Mouse (Mus musculus) midbrain, embryonic 15.5 days (tissue): ENCODE results near the gene Adh6a. TPM values are rescaled to one million over a fixed set of nuclear protein-coding genes. Genes with fewer than 3 reads are reported as not detected.

Source experiments
- ATAC-seq: fragments of 200-750 bp; cut with Nextera tagmentation; replicated peaks from 2 replicates; pipeline ENCODE4 v1.8.0; 2017; ENCODE audit warnings: moderate TSS enrichment
- H3K27ac ChIP-seq: fragments of 300-500 bp; sonication (generic); 2 replicates; pipeline ENCODE4 v1.5.1; 2015; ENCODE audit warnings: mild to moderate bottlenecking, inconsistent platforms
- H3K27me3 ChIP-seq: fragments of 300-500 bp; sonication (generic); replicated peaks from 2 replicates; pipeline ENCODE4 v1.6.1; 2015; ENCODE audit warnings: inconsistent platforms
- H3K36me3 ChIP-seq: fragments of 300-500 bp; sonication (generic); replicated peaks from 2 replicates; pipeline ENCODE4 v1.6.1; 2015; ENCODE audit warnings: inconsistent platforms
- H3K4me1 ChIP-seq: fragments of 300-500 bp; sonication (generic); 2 replicates; pipeline ENCODE4 v1.6.1; 2015; ENCODE audit warnings: inconsistent platforms
- H3K4me2 ChIP-seq: fragments of 300-500 bp; sonication (generic); 2 replicates; pipeline ENCODE4 v1.6.1; 2015; ENCODE audit warnings: inconsistent platforms, mild to moderate bottlenecking, moderate library complexity
- H3K4me3 ChIP-seq: fragments of 300-500 bp; sonication (generic); 2 replicates; pipeline ENCODE4 v1.5.1; 2015; ENCODE audit warnings: mild to moderate bottlenecking, inconsistent platforms
- H3K9ac ChIP-seq: fragments of 300-500 bp; sonication (generic); 2 replicates; pipeline ENCODE4 v1.6.1; 2015; ENCODE audit warnings: mild to moderate bottlenecking, inconsistent platforms
- H3K9me3 ChIP-seq: fragments of 300-500 bp; sonication (generic); 2 replicates; pipeline ENCODE4 v1.6.1; 2016; ENCODE audit warnings: inconsistent platforms
- WGBS: fragments of 180-500 bp; shearing (Covaris S2); methylation state at CpG from one replicate; pipeline ENCODE4 v1.1.7; 2015; ENCODE audit warnings: mixed read lengths; 5-methylcytosine and 5-hydroxymethylcytosine counted together
- polyA plus RNA-seq: library from polyadenylated mRNA; unstranded; fragments of >200 nt; fragmentation: Nextera tagmentation; extraction: Ambion mirVana; gene quantifications from 2 replicates; pipeline ENCODE4 v1.2.1, GENCODE M21; 2015

The Adh6a gene
- polyA plus RNA-seq, 1 experiment from 2014 or later: not detected

DNA sequence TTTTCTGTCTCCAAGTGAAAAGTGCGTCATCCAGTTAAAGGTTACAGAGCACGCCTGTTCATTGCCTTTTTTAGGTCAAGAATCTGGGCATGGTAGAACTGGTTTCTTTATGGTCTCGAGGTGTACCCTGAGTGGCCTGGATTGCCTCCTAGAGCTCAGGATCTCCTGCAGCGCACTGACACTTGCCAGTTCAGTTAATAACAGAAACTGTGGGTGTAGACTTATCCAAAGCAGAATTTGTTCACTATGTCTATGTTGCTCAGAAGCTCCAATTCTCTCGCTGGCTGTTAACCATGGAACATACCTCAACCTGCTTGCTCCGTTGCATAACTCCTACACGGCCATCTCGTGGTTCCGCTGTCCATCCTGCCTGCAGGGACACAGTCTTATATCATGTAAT, 13.0 kb upstream of the Adh6a start:
- no peak overlapping the region for H3K4me3 ChIP-seq
- 92% methylated on average over 9 of the region's 9 CpGs for WGBS
- H3K27me3 ChIP-seq: no peaks in the 10 kb centered on the region
- no peak for ATAC-seq
- H3K9me3 ChIP-seq: 0 out of 2 replicates have a peak, but pooled peaks cover 4% of the 10 kb centered on the region
- H3K27ac ChIP-seq: no peak overlapping the region
- no peaks in the 10 kb centered on the region for H3K36me3 ChIP-seq
- no peak overlapping the region for H3K9ac ChIP-seq
- no peaks in the 10 kb centered on the region for H3K4me1 ChIP-seq
- no peak overlapping the region for H3K4me2 ChIP-seq

DNA sequence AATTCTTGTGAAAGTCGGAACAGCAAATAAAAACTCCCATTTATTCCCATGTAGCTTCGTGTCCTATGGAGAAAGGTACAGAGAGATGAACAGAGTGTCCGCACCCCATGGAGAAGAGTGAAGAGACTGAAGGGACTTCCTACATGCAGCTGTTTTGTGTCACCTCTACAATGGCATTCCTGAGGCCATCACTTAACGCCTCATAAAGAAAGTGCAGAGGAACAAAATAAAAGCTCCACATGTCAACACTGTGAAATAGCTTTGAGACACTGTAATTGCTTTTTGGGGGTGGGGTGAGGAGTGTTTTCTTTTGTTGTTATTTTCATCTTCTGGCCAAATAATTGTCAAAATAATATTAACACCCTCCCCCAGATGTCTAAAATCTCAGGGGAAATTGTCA, 10.4 kb upstream of the Adh6a start:
- H3K4me2 ChIP-seq: no peak overlapping the region
- H3K9me3 ChIP-seq: 0 out of 2 replicates have a peak, but pooled peaks cover 3% of the 10 kb centered on the region
- H3K36me3 ChIP-seq: no peaks in the 10 kb centered on the region
- no peak overlapping the region for H3K4me3 ChIP-seq
- 65% methylated on average over 4 of the region's 4 CpGs for WGBS
- H3K27me3 ChIP-seq: no peaks in the 10 kb centered on the region
- H3K4me1 ChIP-seq: peaks cover 10% of the 10 kb centered on the region; the same call in 1 of the 2 replicates
- no peak overlapping the region for H3K9ac ChIP-seq
- no peak overlapping the region for H3K27ac ChIP-seq
- ATAC-seq: no peak

DNA sequence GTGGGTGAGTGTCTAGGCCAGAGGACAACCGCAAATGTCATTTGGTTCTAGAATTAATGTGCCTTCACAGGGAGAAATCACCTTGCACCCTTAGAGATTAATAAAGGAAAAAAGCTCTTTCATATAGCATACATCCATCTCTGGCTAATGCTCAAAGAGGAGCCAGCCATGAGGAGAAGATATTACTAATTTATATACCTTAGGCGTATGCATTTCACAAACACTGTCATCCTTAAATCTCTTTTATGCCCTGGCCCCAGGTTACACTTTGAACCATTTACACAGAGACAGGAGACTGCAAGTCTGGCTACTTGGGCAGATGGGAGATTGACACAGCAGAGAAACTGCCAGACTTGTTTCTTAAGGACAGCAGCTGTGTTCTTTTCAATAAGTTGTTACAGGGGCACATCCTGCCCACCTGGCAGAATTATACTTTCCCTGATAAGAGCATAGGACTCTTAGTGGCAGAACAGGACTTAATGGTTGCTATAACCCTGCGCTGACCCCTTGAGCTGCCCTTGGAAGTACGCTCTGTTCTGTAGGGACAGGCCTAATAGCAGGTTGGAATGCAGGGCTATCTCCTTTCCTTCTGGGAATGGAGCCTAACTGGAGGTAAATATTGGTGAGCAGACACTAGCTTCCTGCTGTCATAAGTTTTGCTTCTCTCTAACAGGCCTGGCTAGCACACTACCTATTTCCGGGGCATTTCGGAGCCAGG, 9.2 kb upstream of the Adh6a start:
- no peaks in the 10 kb centered on the region for H3K36me3 ChIP-seq
- 0 out of 2 replicates have a peak, but pooled peaks have one; percentile 26 for ATAC-seq
- H3K27me3 ChIP-seq: no peaks in the 10 kb centered on the region
- WGBS: 87% methylated on average over 6 of the region's 6 CpGs
- no peaks in the 10 kb centered on the region for H3K9me3 ChIP-seq
- H3K9ac ChIP-seq: no peak overlapping the region
- H3K4me2 ChIP-seq: no peak overlapping the region
- H3K4me3 ChIP-seq: no peak overlapping the region
- no peak overlapping the region for H3K27ac ChIP-seq
- peaks cover 10% of the 10 kb centered on the region; the same call in 1 of the 2 replicates for H3K4me1 ChIP-seq

DNA sequence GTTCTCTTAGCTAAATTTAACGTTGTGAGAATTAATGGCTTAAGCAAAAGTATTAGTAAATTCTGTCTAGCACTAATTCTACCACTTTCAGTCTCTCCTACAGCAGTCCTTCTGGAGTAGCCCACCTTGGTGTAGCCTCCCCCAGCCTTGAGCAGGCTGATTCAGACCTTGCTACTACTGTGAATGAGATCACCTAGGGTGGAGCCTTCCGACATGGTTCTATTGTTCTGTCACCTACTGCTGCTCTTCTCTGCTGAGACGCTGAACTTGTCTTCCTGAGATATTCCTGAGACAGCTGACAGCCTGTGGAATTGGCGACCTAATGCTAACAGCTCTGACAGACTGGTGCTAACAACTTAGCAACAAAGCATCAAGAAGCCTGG, 8.6 kb upstream of the Adh6a start:
- H3K36me3 ChIP-seq: no peaks in the 10 kb centered on the region
- no peak overlapping the region for H3K4me3 ChIP-seq
- ATAC-seq: no peak
- H3K4me2 ChIP-seq: no peak overlapping the region
- 58% methylated on average over 4 of the region's 4 CpGs for WGBS
- no peak overlapping the region for H3K27ac ChIP-seq
- no peaks in the 10 kb centered on the region for H3K27me3 ChIP-seq
- H3K9ac ChIP-seq: no peak overlapping the region
- H3K4me1 ChIP-seq: peaks cover 10% of the 10 kb centered on the region; the same call in 1 of the 2 replicates
- H3K9me3 ChIP-seq: no peaks in the 10 kb centered on the region

DNA sequence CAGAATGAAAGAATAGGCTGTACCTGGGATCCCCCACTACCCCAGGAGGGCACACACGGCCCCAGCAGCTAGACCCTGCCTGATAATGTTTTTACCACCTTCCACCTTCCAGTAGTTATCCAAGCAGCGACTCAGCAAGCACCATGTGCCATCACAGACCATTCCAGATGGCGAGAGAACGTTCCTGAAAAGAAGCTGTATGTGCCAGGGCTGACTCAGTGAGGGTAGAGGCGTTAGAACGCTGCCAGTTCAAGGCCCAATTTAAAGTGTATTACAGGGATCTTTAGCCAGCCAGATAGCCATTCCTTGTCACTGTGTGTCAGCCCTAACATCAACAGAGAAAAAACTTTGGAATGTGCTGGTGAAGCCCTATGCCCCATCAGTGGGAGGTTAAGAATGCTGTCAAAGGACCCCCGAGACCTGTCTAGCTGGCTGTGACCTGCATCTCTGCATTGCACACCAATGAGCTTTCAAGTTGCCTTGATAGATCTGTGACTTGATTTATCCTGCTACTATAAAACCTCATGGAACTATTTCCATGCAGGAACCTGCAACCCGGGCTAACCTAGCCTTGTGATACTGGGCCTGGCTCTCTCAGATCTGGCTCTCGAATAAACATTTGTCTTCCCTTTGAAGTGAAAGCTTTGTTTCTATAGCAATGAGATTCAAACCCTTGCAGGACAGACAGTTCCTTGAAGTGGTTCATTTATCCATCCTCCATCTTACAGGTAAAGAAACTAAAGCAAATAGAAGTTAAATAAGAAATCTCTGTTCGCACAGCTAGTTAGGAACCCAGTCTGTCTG, 7.4 kb upstream of the Adh6a start:
- Histone ChIP-seq H3K27ac (0 out of 2 replicates have a peak overlapping the region, but pooled peaks have one; percentile 34), H3K27me3 (no peaks in the 10 kb centered on the region), H3K9me3 (no peaks in the 10 kb centered on the region), H3K36me3 (no peaks in the 10 kb centered on the region), H3K4me1 (peaks cover 10% of the 10 kb centered on the region; the same call in 1 of the 2 replicates), H3K9ac (no peak overlapping the region), H3K4me3 (no peak overlapping the region), H3K4me2 (no peak overlapping the region)
- 76% methylated on average over 10 of the region's 10 CpGs for WGBS
- ATAC-seq: no peak

DNA sequence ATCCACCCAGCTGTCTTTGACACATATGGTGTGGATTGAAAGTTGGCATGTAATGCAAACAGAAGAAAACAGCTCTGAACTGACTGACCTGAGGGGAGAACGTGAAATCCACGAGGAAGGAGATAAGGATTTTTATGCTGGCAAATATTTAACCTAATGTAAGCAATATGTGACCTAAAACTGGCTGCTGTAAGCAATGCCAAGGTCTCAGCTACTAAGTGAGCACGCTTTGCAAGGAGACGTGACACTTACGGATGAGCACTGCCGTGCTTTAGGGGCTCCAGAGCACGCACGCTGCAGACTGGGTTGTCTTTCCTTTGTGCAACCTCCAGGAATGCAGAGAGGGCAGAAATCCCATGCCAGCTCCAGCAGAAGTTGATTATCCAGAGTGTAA, 6.8 kb upstream of the Adh6a start:
- H3K9me3 ChIP-seq: no peaks in the 10 kb centered on the region
- ATAC-seq: peak; percentile 73
- no peak overlapping the region for H3K4me3 ChIP-seq
- H3K27me3 ChIP-seq: no peaks in the 10 kb centered on the region
- no peak overlapping the region for H3K9ac ChIP-seq
- H3K4me2 ChIP-seq: 0 out of 2 replicates have a peak overlapping the region, but pooled peaks have one; percentile 9
- 43% methylated on average over 8 of the region's 8 CpGs for WGBS
- H3K36me3 ChIP-seq: no peaks in the 10 kb centered on the region
- H3K27ac ChIP-seq: 0 out of 2 replicates have a peak overlapping the region, but pooled peaks have one; percentile 34
- H3K4me1 ChIP-seq: peaks cover 10% of the 10 kb centered on the region; the same call in 1 of the 2 replicates

GRCm38 (mm10) chr3:138309910-138310309, 3.2 kb upstream of the Adh6a start:
- 93% methylated on average over 8 of the region's 8 CpGs for WGBS
- no peaks in the 10 kb centered on the region for H3K36me3 ChIP-seq
- no peak overlapping the region for H3K9ac ChIP-seq
- no peak overlapping the region for H3K27ac ChIP-seq
- no peak overlapping the region for H3K4me3 ChIP-seq
- no peak overlapping the region for H3K4me2 ChIP-seq
- H3K9me3 ChIP-seq: no peaks in the 10 kb centered on the region
- H3K27me3 ChIP-seq: no peaks in the 10 kb centered on the region
- ATAC-seq: no peak
- H3K4me1 ChIP-seq: peaks cover 10% of the 10 kb centered on the region; the same call in 1 of the 2 replicates

- H3K9me3 ChIP-seq: no peaks in the 10 kb centered on the region
- H3K9ac ChIP-seq: no peak overlapping the region
- WGBS: 81% methylated on average over 6 of the region's 6 CpGs
Measured at GRCm38 (mm10) chr3:138311015-138311414, 2.1 kb upstream of the Adh6a start.

GRCm38 (mm10) chr3:138316908-138317472, 3.9 kb downstream of the Adh6a start:
- Histone ChIP-seq H3K36me3 (no peaks in the 10 kb centered on the region), H3K9me3 (no peaks in the 10 kb centered on the region), H3K4me1 (no peaks in the 10 kb centered on the region), H3K4me2 (no peak overlapping the region), H3K4me3 (no peak overlapping the region), H3K27me3 (no peaks in the 10 kb centered on the region), H3K9ac (no peak overlapping the region), H3K27ac (no peak overlapping the region)
- 89% methylated on average over 2 of the region's 2 CpGs for WGBS
- ATAC-seq: no peak

More at GRCm38 (mm10) chr3:138311015-138311414, 2.1 kb upstream of the Adh6a start:
- no peak overlapping the region for H3K4me3 ChIP-seq
- no peak for ATAC-seq
- H3K4me1 ChIP-seq: peaks cover 6% of the 10 kb centered on the region; the same call in 1 of the 2 replicates
- H3K27ac ChIP-seq: no peak overlapping the region
- H3K27me3 ChIP-seq: no peaks in the 10 kb centered on the region
- H3K36me3 ChIP-seq: no peaks in the 10 kb centered on the region
- H3K4me2 ChIP-seq: no peak overlapping the region

DNA sequence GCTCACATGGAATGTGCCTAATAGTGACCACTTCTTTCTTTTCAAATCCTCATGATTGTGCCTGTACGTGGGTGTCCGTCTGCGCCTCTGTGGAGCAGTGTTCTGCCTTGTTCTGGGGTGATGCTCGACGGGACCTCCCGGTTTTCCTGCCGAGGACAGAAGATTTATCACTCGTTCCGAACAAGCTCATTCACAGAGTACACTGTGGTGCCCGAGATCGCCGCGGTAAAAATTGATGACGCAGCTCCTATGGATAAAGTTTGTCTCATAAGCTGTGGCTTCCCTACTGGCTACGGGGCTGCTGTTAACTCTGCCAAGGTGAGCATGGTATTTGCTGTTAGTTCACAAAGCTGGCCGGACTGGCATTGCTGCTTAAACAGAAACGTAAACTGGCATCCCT, 11.9 kb downstream of the Adh6a start:
- Histone ChIP-seq H3K36me3 (no peaks in the 10 kb centered on the region), H3K4me2 (no peak overlapping the region), H3K9me3 (no peaks in the 10 kb centered on the region), H3K27me3 (no peaks in the 10 kb centered on the region), H3K9ac (no peak overlapping the region), H3K4me1 (no peaks in the 10 kb centered on the region), H3K4me3 (no peak overlapping the region), H3K27ac (no peak overlapping the region)
- 94% methylated on average over 17 of the region's 17 CpGs for WGBS
- ATAC-seq: no peak

GRCm38 (mm10) chr3:138325466-138325865, 12.4 kb downstream of the Adh6a start:
- H3K9ac ChIP-seq: no peak overlapping the region
- no peaks in the 10 kb centered on the region for H3K27me3 ChIP-seq
- WGBS: 94% methylated on average over 6 of the region's 6 CpGs
- no peaks in the 10 kb centered on the region for H3K4me1 ChIP-seq
- ATAC-seq: no peak
- H3K9me3 ChIP-seq: no peaks in the 10 kb centered on the region
- H3K4me3 ChIP-seq: no peak overlapping the region
- no peaks in the 10 kb centered on the region for H3K36me3 ChIP-seq
- no peak overlapping the region for H3K4me2 ChIP-seq
- no peak overlapping the region for H3K27ac ChIP-seq

GRCm38 (mm10) chr3:138333910-138334309, 20.8 kb downstream of the Adh6a start:
- Histone ChIP-seq H3K27ac (no peak overlapping the region), H3K4me3 (no peak overlapping the region), H3K27me3 (no peaks in the 10 kb centered on the region), H3K9ac (no peak overlapping the region), H3K9me3 (no peaks in the 10 kb centered on the region), H3K4me1 (no peaks in the 10 kb centered on the region), H3K4me2 (no peak overlapping the region), H3K36me3 (no peaks in the 10 kb centered on the region)
- WGBS: 91% methylated on average over 8 of the region's 8 CpGs
- no peak for ATAC-seq
